Comparison of ENCODE assay signal across 10 mouse cellular contexts in genomic region chr1:87650611-87651079, GRCm38 (mm10). TPM values are rescaled to one million over a fixed set of nuclear protein-coding genes. Genes with fewer than 3 reads are reported as not detected.
A peak's percentile ranks its signal among the peaks of the same experiment; 100 is the strongest.
DNase-seq lines count a peak whose midpoint lies in the region; ATAC-seq and TF ChIP-seq lines count a peak whose summit lies in the region.
"Had no signal": no experiment of that assay in that cellular context is flagged by ENCODE, and none has a peak within 500 bp of the region (broad histone marks: within the 10 kb centered on the region; RNA-seq: fewer than 3 reads in every experiment).

No protein-coding gene starts in this region.

- no peak for ATAC-seq in kidney, embryonic 15.5 days (replicated peaks; ENCODE audit: low FRiP score)
- no peak for ATAC-seq in hindbrain, embryonic 16.5 days

- 0 out of 2 replicates have a peak overlapping the region, but pooled peaks have one; percentile 2 for H3K9ac ChIP-seq in kidney, embryonic 15.5 days
- no peak overlapping the region for H3K9ac ChIP-seq in hindbrain, embryonic 16.5 days (ENCODE audit: low read depth, low read length)
- H3K9ac ChIP-seq: embryonic facial prominence, embryonic 15.5 days; limb, embryonic 15.5 days had no signal

- 0 out of 2 replicates have a peak overlapping the region, but pooled peaks have one; percentile 24 for H3K27ac ChIP-seq in gastrocnemius, adult 2 months
- peak overlapping the region; percentile 92 for H3K27ac ChIP-seq in bone marrow macrophage, adult 2 months (ENCODE audit: insufficient read depth, low read depth, low read length)
- no peak overlapping the region for H3K27ac ChIP-seq in kidney, embryonic 15.5 days
- no peak overlapping the region for H3K27ac ChIP-seq in hindbrain, embryonic 16.5 days (ENCODE audit: low read depth, low read length)
- H3K27ac ChIP-seq: embryonic facial prominence, embryonic 15.5 days; limb, embryonic 15.5 days had no signal

- TF ChIP-seq CTCF in gastrocnemius, adult 2 months (IDR thresholded peaks at IDR 0.05), result no peak
- TF ChIP-seq CTCF in bone marrow macrophage, adult 2 months (IDR thresholded peaks at IDR 0.05; ENCODE audit: low read depth, low read length), result no peak

- TF ChIP-seq POLR2A in bone marrow macrophage, adult 2 months (IDR thresholded peaks at IDR 0.05; ENCODE audit: borderline replicate concordance, low read depth, low read length), result no peak

- DNase-seq in gastrocnemius, adult 2 months, result peak; percentile 33
- no peak for DNase-seq in gastrocnemius, adult 8-10 months (ENCODE audit: low spot score in 2 of 2)
- peak; percentile 67 to 78 for DNase-seq in lung, postnatal 4 days
- DNase-seq in thymus, postnatal 25 days, result peak; percentile 30
- DNase-seq in cerebellum, adult 9-10 months, result no peak

- H3K9me3 ChIP-seq in kidney, embryonic 15.5 days (replicated peaks), result no peaks in the 10 kb centered on the region
- no peaks in the 10 kb centered on the region for H3K9me3 ChIP-seq in hindbrain, embryonic 16.5 days (ENCODE audit: control insufficient read depth, low read length)
- H3K9me3 ChIP-seq: embryonic facial prominence, embryonic 15.5 days; limb, embryonic 15.5 days had no signal

- no peak overlapping the region for H3K4me2 ChIP-seq in kidney, embryonic 15.5 days
- H3K4me2 ChIP-seq in hindbrain, embryonic 16.5 days (ENCODE audit: low read length), result no peak overlapping the region
- H3K4me2 ChIP-seq: embryonic facial prominence, embryonic 15.5 days; limb, embryonic 15.5 days had no signal

- no peak overlapping the region for H3K4me3 ChIP-seq in gastrocnemius, adult 2 months
- H3K4me3 ChIP-seq in bone marrow macrophage, adult 2 months (ENCODE audit: insufficient read depth, low read length), result peak overlapping the region; percentile 3; the same call in 1 of the 2 replicates
- no peak overlapping the region for H3K4me3 ChIP-seq in kidney, embryonic 15.5 days (replicated peaks)
- no peak overlapping the region for H3K4me3 ChIP-seq in hindbrain, embryonic 16.5 days (ENCODE audit: low read length)
- H3K4me3 ChIP-seq: embryonic facial prominence, embryonic 15.5 days; limb, embryonic 15.5 days had no signal

- H3K4me1 ChIP-seq in bone marrow macrophage, adult 2 months (ENCODE audit: control insufficient read depth, insufficient read depth, low read length), result peaks cover 75% of the 10 kb centered on the region
- 0 out of 2 replicates have a peak, but pooled peaks cover 3% of the 10 kb centered on the region for H3K4me1 ChIP-seq in kidney, embryonic 15.5 days
- no peaks in the 10 kb centered on the region for H3K4me1 ChIP-seq in hindbrain, embryonic 16.5 days (ENCODE audit: control insufficient read depth, insufficient read depth, low read depth, low read length)
- H3K4me1 ChIP-seq: embryonic facial prominence, embryonic 15.5 days; limb, embryonic 15.5 days had no signal

- H3K27me3 ChIP-seq in kidney, embryonic 15.5 days, result no peaks in the 10 kb centered on the region
- no peaks in the 10 kb centered on the region for H3K27me3 ChIP-seq in hindbrain, embryonic 16.5 days (replicated peaks; ENCODE audit: control insufficient read depth, insufficient read depth, low read length)
- H3K27me3 ChIP-seq: embryonic facial prominence, embryonic 15.5 days; limb, embryonic 15.5 days had no signal

- WGBS in kidney, embryonic 15.5 days, result 77% methylated on average over 8 of the region's 8 CpGs
- WGBS in hindbrain, embryonic 16.5 days, result 81% methylated on average over 8 of the region's 8 CpGs

- intact Hi-C loops in gastrocnemius, adult 2 months (cut with DNase I), result no loop called here

- no peaks in the 10 kb centered on the region for H3K36me3 ChIP-seq in kidney, embryonic 15.5 days
- no peaks in the 10 kb centered on the region for H3K36me3 ChIP-seq in hindbrain, embryonic 16.5 days (ENCODE audit: control insufficient read depth, insufficient read depth, low read length)
- H3K36me3 ChIP-seq: embryonic facial prominence, embryonic 15.5 days; limb, embryonic 15.5 days had no signal

RNA-seq across cellular contexts. Expression of gene Inpp5d, which starts 30.5 kb away (rescaled TPM):
- 1 to 10 TPM; 3.8 to 4.2 TPM for total RNA-seq in gastrocnemius, adult 2 months (2021)
- total RNA-seq in gastrocnemius, adult 8-10 months (2022), result 1 to 10 TPM; 1.8 to 3.9 (median 2.6) TPM
- 174 and 202 TPM in 2 replicates for polyA plus RNA-seq in bone marrow macrophage, adult 2 months (2012; ENCODE audit: insufficient read depth, insufficient read length, missing spikeins)
- polyA plus RNA-seq in kidney, embryonic 15.5 days (2015; fragmentation: Nextera tagmentation; extraction: Ambion mirVana), result 8.8 and 10.2 TPM in 2 replicates
- polyA plus RNA-seq in hindbrain, embryonic 16.5 days (2015; fragmentation: Nextera tagmentation; extraction: Ambion mirVana), result 3.2 and 3.7 TPM in 2 replicates

Comparison
In these comparisons a context has a peak if more than half of its experiments do, and no peak if none do; other contexts are left out.
1. DNase-seq: peak in gastrocnemius, adult 2 months (single experiment), lung, postnatal 4 days (2 of 2) and thymus, postnatal 25 days (single experiment); none in gastrocnemius, adult 8-10 months (0 of 2) and cerebellum, adult 9-10 months (single experiment).
2. H3K27ac ChIP-seq: peak in gastrocnemius, adult 2 months (single experiment) and bone marrow macrophage, adult 2 months (single experiment); none in kidney, embryonic 15.5 days (single experiment) and hindbrain, embryonic 16.5 days (single experiment).
3. RNA of gene Inpp5d, which starts 30.5 kb away (polyA plus RNA-seq): 174 to 202 TPM in bone marrow macrophage, adult 2 months; 8.8 to 10.2 TPM in kidney, embryonic 15.5 days and 3.2 to 3.7 TPM in hindbrain, embryonic 16.5 days; every median in the first group is over 10 times any median in the second.